Mouse (Mus musculus) olfactory bulb, adult 2 months (tissue): Measurements from ENCODE around the gene Plbd2.

Source experiments
- CTCF ChIP-seq: fragments of 200-500 bp; IDR thresholded peaks from 2 replicates; pipeline ENCODE4 v1.5.1; 2012; ENCODE audit warnings: low read depth, mild to moderate bottlenecking, low read length, moderate library complexity; ENCODE audit not compliant: insufficient read depth
- POLR2A ChIP-seq: fragments of 200-500 bp; IDR thresholded peaks from 2 replicates; pipeline ENCODE4 v1.6.1; 2012; ENCODE audit warnings: mild to moderate bottlenecking, low read depth, low read length, moderate library complexity; ENCODE audit not compliant: insufficient read depth

- TF ChIP-seq POLR2A (no peak), CTCF (no peak)
These were observed 24.0 kb upstream of the Plbd2 start for GRCm38 (mm10) chr5:120527296-120527964.
